Mouse (Mus musculus) left cerebral cortex, postnatal 25 days (tissue): ENCODE data around the gene Dars. TPM values are rescaled to one million over a fixed set of nuclear protein-coding genes. Genes with fewer than 3 reads are reported as not detected.
"Not testable (repeated sequence)": the region's sequence is repeated elsewhere in the genome, so short reads cannot be mapped to it uniquely, and the experiment has no call there.

Experiments
- DNase-seq, 2 experiments: peaks; one replicate each; pipeline ENCODE4 v3.0.0; 2022; ENCODE audit warnings: low spot score in 2 of 2, mixed read lengths in 1 of 2
- intact Hi-C: fragments of 180-260 bp; cut with DNase I; formaldehyde crosslinking; loops from one replicate; pipeline ENCODE4 v1.15.1; 2025
- total RNA-seq, 2 experiments: library from RNA; stranded (reverse); gene quantifications; 2 replicates each; pipeline ENCODE4 v1.2.3; 2021

Dars gene
- total RNA-seq, 2 experiments from 2014 or later = 53.1 to 55.4 TPM

- DNase-seq = no peak
- intact Hi-C loops = no loop called here
These were observed 58.1 kb downstream of the Dars start for GRCm38 (mm10) chr1:128358916-128359553.

GRCm38 (mm10) chr1:128358276-128358675 is 58.9 kb downstream of the Dars start:
- no peak for DNase-seq
- intact Hi-C loops = no loop called here

DNA sequence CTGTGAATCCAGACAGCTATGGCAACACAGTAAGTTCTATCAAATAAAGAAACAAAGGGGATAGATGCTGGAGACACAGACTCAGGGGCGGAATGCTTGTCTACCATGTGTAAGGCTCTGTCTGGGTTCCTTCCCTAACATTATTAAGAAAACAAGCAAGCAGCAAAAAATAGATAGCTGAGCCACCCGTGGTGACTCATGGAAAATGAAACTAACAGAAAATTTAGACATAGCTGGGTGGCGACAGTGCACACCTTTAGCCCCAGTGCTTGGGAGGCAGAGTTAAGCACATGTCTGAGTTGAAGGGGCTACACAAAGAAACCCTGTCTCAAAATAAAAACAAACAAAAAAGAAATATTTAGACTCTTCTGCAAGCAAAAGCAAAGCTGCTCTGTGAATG is 59.7 kb downstream of the Dars start:
- DNase-seq = no peak
- intact Hi-C loops = no loop called here

GRCm38 (mm10) chr1:128353092-128353491 is 64.1 kb downstream of the Dars start:
- DNase-seq = no peak
- intact Hi-C loops = no loop called here

DNA sequence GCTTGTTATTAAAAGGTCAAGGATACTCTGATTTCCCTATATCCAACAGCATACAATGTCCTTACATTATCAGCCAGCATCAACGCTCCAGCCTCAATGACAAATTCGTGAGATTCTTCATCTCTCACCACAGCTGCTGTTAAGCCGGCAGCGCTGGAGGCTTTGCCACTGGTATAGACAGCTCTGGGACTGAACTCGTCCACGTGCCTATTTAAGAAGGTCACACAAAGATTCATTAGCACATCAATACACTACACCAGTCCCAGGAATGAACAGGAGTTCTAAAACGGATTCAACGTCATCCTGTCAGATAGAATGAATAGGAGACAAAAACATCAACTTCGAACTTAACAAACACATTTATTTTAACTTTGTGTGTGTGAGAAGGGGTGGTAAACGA is 72.9 kb downstream of the Dars start:
- intact Hi-C loops = no loop called here

GRCm38 (mm10) chr1:128337708-128338320 is 79.4 kb downstream of the Dars start:
- DNase-seq = no peak
- intact Hi-C loops = no loop called here

More for the DNA sequence above, 72.9 kb downstream of the Dars start:
- no peak for DNase-seq

- intact Hi-C loops = no loop called here
These were observed 86.9 kb downstream of the Dars start for GRCm38 (mm10) chr1:128330313-128330712.

GRCm38 (mm10) chr1:128328218-128328617 is 89.0 kb downstream of the Dars start, which contains the start of gene Lct:
Lct (minus strand) TSS chr1:128328318.
- no peak for DNase-seq
- intact Hi-C loops = no loop called here

More at GRCm38 (mm10) chr1:128330313-128330712, 86.9 kb downstream of the Dars start:
- no peak for DNase-seq

DNA sequence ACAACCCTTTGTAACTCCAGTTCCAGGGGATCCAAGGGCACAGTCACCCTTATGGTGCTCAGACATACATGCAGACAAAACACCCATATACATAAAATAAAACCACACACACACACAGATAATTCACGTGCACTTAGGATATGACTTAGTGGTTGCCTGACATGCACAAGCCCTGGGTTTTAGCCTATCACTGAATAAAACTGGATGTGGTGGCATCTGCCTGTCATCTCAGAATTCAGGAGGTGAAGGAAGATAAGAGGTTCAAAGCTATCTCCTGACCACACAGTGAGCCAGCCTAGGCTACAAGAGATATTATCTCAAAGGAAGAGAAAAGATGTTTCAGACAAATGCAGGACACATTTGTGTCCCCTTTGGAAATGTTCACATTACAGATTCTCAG is 90.0 kb downstream of the Dars start:
- intact Hi-C loops = no loop called here
- DNase-seq = no peak

GRCm38 (mm10) chr1:128324776-128325175 is 92.4 kb downstream of the Dars start:
- intact Hi-C loops = no loop called here
- no peak for DNase-seq

DNA sequence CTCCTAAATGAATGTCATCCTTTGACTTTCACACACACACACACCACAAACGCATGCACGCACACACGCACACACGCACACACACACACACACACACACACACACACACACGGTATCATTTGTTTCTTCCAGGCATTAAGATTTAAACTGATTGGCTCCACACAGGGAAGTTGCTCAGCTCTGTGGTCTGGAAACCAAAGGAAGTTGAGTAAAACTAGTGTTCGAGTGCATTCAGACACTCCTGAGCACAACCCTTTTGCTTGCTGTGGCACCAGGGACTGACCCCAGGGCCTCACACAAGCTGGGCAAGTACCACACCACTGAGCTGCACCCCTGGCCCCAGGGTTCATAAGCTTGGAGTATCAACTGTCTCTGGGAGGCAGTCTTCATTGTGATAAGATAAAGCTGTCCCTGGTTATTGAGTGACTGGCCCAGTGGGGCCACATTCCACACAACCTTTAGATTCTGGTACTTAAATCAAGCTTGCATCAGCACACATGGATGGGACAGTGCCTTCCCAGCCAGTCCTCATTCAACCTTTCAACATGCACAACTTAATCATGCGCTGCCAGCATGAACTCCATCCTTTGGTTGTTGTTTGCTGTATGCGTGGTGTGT is 94.0 kb downstream of the Dars start:
- no peak for DNase-seq
- intact Hi-C loops = no loop called here

DNA sequence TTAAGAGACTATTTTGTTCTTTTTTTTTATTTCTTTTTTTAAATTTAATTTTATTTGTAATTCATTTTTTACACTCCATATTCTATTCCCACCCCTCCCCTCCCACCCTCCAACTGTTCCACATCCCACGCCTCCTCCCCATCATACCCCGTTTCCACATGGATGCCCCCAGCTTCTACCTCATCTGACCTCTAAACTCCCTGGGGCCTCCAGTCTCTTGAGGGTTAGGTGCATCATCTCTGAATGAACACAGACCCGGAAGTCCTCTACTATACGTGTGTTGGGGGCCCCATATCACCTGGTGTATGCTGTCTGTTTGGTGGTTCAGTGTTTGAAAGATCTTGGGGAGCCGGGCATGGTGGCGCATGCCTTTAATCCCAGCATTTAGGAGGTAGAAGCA is 97.9 kb downstream of the Dars start:
- intact Hi-C loops, DNase-seq: not testable (repeated sequence)

DNA sequence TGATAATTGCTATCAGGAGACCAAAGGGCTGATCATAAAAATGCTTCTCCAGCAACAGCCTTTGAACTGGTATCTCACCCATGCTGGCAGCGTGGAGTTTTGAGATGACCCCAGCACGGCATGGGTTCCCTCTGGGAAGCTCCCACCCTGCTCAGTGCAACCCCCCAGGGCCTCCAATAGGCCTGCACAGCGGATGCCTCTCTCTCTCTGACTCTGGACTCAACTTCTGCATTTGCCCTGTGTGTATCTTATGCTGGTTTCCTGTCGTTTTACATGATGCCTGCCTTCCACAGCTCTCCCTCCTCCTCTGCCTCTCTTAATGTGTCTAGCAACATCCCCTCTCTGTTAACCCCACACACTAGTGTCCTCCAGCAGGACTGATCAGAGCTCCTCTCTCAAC is 102.5 kb downstream of the Dars start:
- DNase-seq = no peak
- intact Hi-C loops = no loop called here

Other genes starting within 250 kb of the Dars start
- 10 to 100 TPM; 45.8 to 48.0 TPM for gene Ubxn4, start 173.4 kb downstream of the Dars start, total RNA-seq
- gene Lct, start 89.0 kb downstream of the Dars start, total RNA-seq = 1 to 10 TPM; 1.9 to 2.2 TPM
- gene Mcm6, start 57.7 kb downstream of the Dars start, total RNA-seq = 1 to 10 TPM; 5.4 to 5.6 TPM
- gene Cxcr4, start 174.9 kb upstream of the Dars start, total RNA-seq = 1 to 10 TPM; 1.6 to 2.4 TPM